Mouse (Mus musculus) central nervous system, embryonic 11.5 days (tissue): ENCODE data around the gene Nt5dc2. TPM values are rescaled to one million over a fixed set of nuclear protein-coding genes. Genes with fewer than 3 reads are reported as not detected.

Experiments
- polyA plus RNA-seq: library from polyadenylated mRNA; depleted of rRNA; stranded (reverse); fragments of >200 nt; gene quantifications from 2 replicates; pipeline ENCODE4 v1.2.3, GENCODE M21; 2012; rRNA removed

Gene Nt5dc2
- polyA plus RNA-seq: 300 and 453 TPM in 2 replicates

DNA sequence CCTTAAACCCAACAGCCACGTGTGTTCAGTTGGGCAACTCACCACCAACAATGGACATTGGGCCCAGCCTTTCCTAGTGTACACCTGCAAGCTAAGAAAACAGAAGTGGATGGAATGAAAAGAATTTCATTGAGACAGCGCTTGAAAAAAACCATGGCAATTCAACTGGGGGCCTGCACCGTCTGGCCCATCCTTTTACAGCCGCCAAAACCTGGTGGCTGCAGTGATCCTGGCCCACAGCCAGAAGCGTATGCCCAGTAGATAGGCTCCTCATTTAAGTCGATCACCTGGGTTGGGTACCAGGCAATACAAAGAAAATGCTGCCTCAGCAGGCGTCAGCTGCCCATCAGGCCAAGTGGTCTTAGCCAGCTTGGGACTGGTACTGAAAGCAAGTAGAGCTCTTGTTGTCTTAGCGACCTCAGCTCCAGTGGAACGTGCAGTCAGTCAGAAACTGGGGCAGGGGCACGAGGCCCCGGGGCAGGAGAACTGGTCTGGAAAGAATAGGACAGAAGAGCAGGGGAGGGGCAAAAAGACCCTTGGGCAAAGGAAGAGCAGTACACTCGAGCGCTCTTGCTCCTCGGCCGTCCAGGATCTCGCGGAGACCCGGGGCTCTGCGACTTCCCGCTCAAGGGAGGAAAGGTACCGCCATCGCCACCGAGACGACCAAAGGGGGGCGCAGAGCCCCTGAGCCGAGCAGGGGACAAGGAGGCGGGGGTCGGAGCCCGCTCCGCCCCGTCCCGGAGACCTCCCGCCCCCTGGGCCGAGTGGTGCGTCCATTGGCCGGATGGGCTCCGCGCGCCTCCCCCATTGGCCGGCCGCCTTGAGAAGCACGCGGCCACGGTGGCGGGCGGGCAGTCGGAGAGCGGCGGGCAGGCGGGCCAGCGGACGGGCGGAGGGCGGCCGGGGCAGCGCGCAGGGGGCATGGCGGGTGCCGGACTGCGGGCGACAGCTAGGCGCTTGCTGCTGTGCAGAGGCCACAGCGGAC is at the start of gene Nt5dc2:
Nt5dc2 (plus strand) TSS at position 818 of the 985 bp plus-strand sequence.

DNA sequence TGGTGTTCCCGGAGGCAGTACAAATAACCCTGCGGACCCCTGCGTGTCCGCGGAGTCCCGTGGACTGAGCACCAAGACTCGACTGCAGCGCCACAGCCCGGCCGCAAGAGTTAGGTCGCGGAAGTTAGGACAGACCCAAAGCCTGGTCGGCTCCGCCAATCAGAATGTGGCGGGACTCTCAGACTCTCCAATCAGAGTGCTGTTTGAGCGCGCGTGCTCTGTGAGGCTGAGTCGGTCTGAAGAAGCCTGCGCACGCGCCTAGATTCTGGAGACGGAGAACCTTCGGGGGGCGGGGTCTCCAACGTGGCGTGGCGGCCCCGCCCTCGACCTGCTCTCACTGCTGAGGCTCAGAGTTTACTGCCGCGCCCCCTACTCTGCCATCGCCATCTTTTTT is 2.0 kb upstream of the Nt5dc2 start, which contains the start of gene Smim4:
Smim4 (minus strand) TSS at position 131 of the 394 bp plus-strand sequence.

DNA sequence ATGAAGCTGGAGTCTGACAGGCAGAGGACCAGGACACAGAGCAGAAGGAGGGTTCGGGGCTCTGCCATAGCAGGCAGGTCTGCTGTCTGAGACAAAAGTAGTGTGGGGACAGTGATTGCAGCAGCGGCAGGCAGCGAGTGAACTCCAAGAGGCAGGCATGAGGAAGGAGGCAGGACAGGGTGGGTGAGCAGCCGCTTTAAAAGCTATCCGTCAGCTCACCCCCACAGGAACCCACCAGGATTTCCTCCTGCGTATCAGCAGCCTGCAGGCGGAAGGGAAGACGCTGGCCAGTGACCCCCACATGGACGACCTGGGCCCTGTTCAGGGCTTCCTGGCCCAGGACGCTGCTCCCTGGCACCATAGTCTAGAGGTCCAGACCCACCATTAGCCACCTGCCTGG is 37.6 kb downstream of the Nt5dc2 start, which contains the start of gene Stab1:
Stab1 (minus strand) TSS at position 217 of the 400 bp plus-strand sequence.

Other genes with a start within 250 kb of the Nt5dc2 start
- gene Itih4, start 244.6 kb upstream of the Nt5dc2 start, polyA plus RNA-seq: 0.23 and 0.27 TPM in 2 replicates
- gene Itih3, start 207.3 kb upstream of the Nt5dc2 start, polyA plus RNA-seq: 1.9 and 3.6 TPM in 2 replicates
- 0.62 and 1.5 TPM in 2 replicates for gene Itih1, start 187.8 kb upstream of the Nt5dc2 start, polyA plus RNA-seq
- 14.9 and 15.4 TPM in 2 replicates for gene Nek4, start 179.7 kb upstream of the Nt5dc2 start, polyA plus RNA-seq
- 58.9 and 97.6 TPM in 2 replicates for gene Glt8d1, start 129.7 kb upstream of the Nt5dc2 start, polyA plus RNA-seq
- gene Spcs1, start 129.4 kb upstream of the Nt5dc2 start, polyA plus RNA-seq: 128 and 218 TPM in 2 replicates
- 44.9 and 53.0 TPM in 2 replicates for gene Pbrm1, start 111.9 kb upstream of the Nt5dc2 start, polyA plus RNA-seq
- 134 and 186 TPM in 2 replicates for gene Gnl3, start 111.9 kb upstream of the Nt5dc2 start, polyA plus RNA-seq
- 26.7 and 44.6 TPM in 2 replicates for gene Smim4, start 2.1 kb upstream of the Nt5dc2 start, polyA plus RNA-seq
- 30.1 and 34.2 TPM in 2 replicates for gene Stab1, start 37.6 kb downstream of the Nt5dc2 start, polyA plus RNA-seq
- 123 and 136 TPM in 2 replicates for gene Tnnc1, start 77.3 kb downstream of the Nt5dc2 start, polyA plus RNA-seq
- gene Nisch, start 85.9 kb downstream of the Nt5dc2 start, polyA plus RNA-seq: 453 and 485 TPM in 2 replicates
- 2.8 TPM in 2 replicates for gene Sema3g, start 86.8 kb downstream of the Nt5dc2 start, polyA plus RNA-seq
- 6.4 and 9.1 TPM in 2 replicates for gene Phf7, start 120.3 kb downstream of the Nt5dc2 start, polyA plus RNA-seq
- 111 and 112 TPM in 2 replicates for gene Bap1, start 120.4 kb downstream of the Nt5dc2 start, polyA plus RNA-seq
- gene Dnah1, start 192.8 kb downstream of the Nt5dc2 start, polyA plus RNA-seq: 5.2 and 7.9 TPM in 2 replicates
- 26.4 and 42.8 TPM in 2 replicates for gene Capn7, start 205.6 kb downstream of the Nt5dc2 start, polyA plus RNA-seq